Mouse (Mus musculus) forebrain, embryonic 14.5 days (tissue): Measurements from ENCODE around the gene Sirt7. TPM values are rescaled to one million over a fixed set of nuclear protein-coding genes. Genes with fewer than 3 reads are reported as not detected.
"Not testable (repeated sequence)": the region's sequence is repeated elsewhere in the genome, so short reads cannot be mapped to it uniquely, and the experiment has no call there.

Source experiments
- ATAC-seq: fragments of 200-750 bp; cut with Nextera tagmentation; 2 replicates; pipeline ENCODE4 v1.8.0; 2017; ENCODE audit warnings: mild to moderate bottlenecking, moderate library complexity
- DNase-seq: peaks from one replicate; pipeline ENCODE4 v3.0.0-alpha.2; 2015; ENCODE audit warnings: low spot score
- H3K27ac ChIP-seq: fragments of 300-500 bp; sonication (generic); 2 replicates; pipeline ENCODE4 v1.5.1; 2014; ENCODE audit warnings: low read depth, mild to moderate bottlenecking, control low read depth, low read length, moderate library complexity
- H3K27me3 ChIP-seq: fragments of 300-500 bp; sonication (generic); replicated peaks from 2 replicates; pipeline ENCODE4 v1.6.1; 2014; ENCODE audit warnings: low read length, control low read depth, mixed read lengths; ENCODE audit not compliant: control insufficient read depth, insufficient read depth
- H3K36me3 ChIP-seq: fragments of 300-500 bp; sonication (generic); 2 replicates; pipeline ENCODE4 v1.6.1; 2014; ENCODE audit warnings: low read length, control low read depth; ENCODE audit not compliant: control insufficient read depth, insufficient read depth
- H3K4me1 ChIP-seq: fragments of 300-500 bp; sonication (generic); 2 replicates; pipeline ENCODE4 v1.6.1; 2014; ENCODE audit warnings: antibody characterized with exemption, low read length, control low read depth; ENCODE audit not compliant: control insufficient read depth, insufficient read depth
- H3K4me2 ChIP-seq: fragments of 300-500 bp; sonication (generic); 2 replicates; pipeline ENCODE4 v1.6.1; 2014; ENCODE audit warnings: mild to moderate bottlenecking, control low read depth, low read length
- H3K4me3 ChIP-seq: fragments of 300-500 bp; sonication (generic); 2 replicates; pipeline ENCODE4 v1.5.1; 2014; ENCODE audit warnings: low read depth, low read length, control low read depth
- H3K9ac ChIP-seq: fragments of 300-500 bp; sonication (generic); 2 replicates; pipeline ENCODE4 v1.6.1; 2014; ENCODE audit warnings: mild to moderate bottlenecking, low read length, control low read depth, moderate library complexity
- H3K9me3 ChIP-seq: fragments of 300-500 bp; sonication (generic); replicated peaks from 2 replicates; pipeline ENCODE4 v1.6.1; 2016; ENCODE audit warnings: low read length, control low read depth, mixed read lengths; ENCODE audit not compliant: control insufficient read depth
- WGBS: fragments of 180-500 bp; shearing (Covaris S2); extraction: QIAGEN DNeasy Blood & Tissue Kit; methylation state at CpG from one replicate; pipeline ENCODE4 v1.1.7; 2014; 5-methylcytosine and 5-hydroxymethylcytosine counted together
- polyA plus RNA-seq: library from polyadenylated mRNA; unstranded; fragments of >200 nt; fragmentation: Nextera tagmentation; extraction: Ambion mirVana; gene quantifications from 2 replicates; pipeline ENCODE4 v1.2.1, GENCODE M21; 2014

Gene Sirt7
- polyA plus RNA-seq, 1 experiment from 2014 or later, result 30.4 TPM

GRCm38 (mm10) chr11:120603545-120603944 is 21.5 kb downstream of the Sirt7 start:
- ATAC-seq (no peak), DNase-seq (no peak)
- Histone ChIP-seq H3K9ac (no peak overlapping the region), H3K27me3 (0 out of 2 replicates have a peak, but pooled peaks cover 2% of the 10 kb centered on the region), H3K9me3 (no peaks in the 10 kb centered on the region), H3K4me1 (peaks cover 13% of the 10 kb centered on the region; the same call in 1 of the 2 replicates), H3K4me2 (no peak overlapping the region), H3K27ac (no peak overlapping the region), H3K4me3 (no peak overlapping the region), H3K36me3 (peaks cover 58% of the 10 kb centered on the region)
- WGBS, result 88% methylated on average over 2 of the region's 2 CpGs

DNA sequence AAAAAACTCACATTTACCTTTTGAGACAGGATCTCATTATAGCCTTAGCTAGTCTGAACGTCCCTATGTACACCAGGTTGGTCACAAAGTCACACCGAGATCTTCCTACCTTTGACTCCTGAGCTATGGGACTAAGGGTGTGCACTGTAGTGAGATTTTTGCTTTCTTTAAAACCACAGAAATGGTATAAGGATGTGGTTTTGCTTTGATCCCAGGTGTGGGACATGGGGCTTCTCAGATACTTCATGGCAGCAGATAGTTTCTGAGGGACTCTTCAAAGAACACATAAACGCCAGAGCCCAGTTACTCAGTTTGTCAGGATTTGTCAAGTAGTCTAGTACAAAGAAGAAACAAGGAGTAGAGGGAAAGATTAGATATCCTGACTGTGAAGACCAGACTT is 24.3 kb downstream of the Sirt7 start:
- ATAC-seq, result no peak
- WGBS, result 99% methylated on average over 3 of the region's 3 CpGs
- H3K36me3 ChIP-seq, result peaks cover 60% of the 10 kb centered on the region

GRCm38 (mm10) chr11:120598990-120599549 is 26.0 kb downstream of the Sirt7 start:
- 49% methylated on average over 17 of the region's 17 CpGs for WGBS
- Histone ChIP-seq H3K36me3 (peaks cover 58% of the 10 kb centered on the region), H3K27ac (peak overlapping the region; percentile 85; the same call in 1 of the 2 replicates), H3K9me3 (no peaks in the 10 kb centered on the region), H3K9ac (peak overlapping the region; percentile 98), H3K27me3 (no peaks in the 10 kb centered on the region), H3K4me3 (peak overlapping the region; percentile 97), H3K4me1 (peaks cover 16% of the 10 kb centered on the region), H3K4me2 (peak overlapping the region; percentile 87)
- no peak for DNase-seq
- ATAC-seq, result no peak

More for the DNA sequence above, 24.3 kb downstream of the Sirt7 start:
- Histone ChIP-seq H3K4me3 (no peak overlapping the region), H3K9ac (no peak overlapping the region), H3K4me1 (peaks cover 16% of the 10 kb centered on the region), H3K27me3 (no peaks in the 10 kb centered on the region), H3K27ac (no peak overlapping the region), H3K4me2 (no peak overlapping the region), H3K9me3 (no peaks in the 10 kb centered on the region)
- DNase-seq, result no peak

DNA sequence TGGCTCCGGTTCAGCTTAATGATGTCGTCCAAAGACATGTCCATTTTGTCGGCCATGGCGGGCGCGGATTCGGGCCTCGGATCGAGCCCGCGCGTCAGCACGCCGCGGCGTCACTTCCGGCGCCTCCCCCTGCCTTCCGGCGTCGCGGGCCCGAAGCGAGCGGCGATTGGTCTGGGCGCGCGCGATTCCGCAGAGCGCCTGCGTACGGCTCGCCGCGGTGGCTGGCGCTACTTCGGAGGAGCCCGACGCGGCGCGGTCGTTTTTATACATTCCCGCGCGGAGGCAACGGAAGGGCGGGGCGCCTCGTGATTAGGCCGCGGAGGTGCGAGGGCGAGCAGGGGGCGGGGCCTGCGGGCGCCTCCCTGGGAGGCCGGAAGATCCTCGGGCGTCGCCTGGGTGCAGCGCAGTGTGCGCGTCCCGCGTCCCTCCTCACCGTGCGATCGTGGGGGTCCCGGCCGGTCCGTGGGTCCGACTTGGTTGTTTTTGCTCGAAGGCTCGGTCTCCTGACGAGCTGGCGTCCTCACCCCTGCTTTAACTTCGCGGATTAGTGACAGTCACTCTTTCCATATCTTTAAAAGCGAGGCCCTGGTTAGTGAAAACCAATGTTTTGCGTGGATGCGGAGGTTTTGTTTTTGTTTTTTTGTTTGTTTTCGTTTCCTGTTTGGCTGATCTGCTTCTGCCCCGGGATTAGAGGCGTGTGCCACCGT is 26.6 kb downstream of the Sirt7 start, which contains the start of the genes Alyref and Anapc11:
TSS of gene Alyref (minus strand) at position 83 of the 707 bp plus-strand sequence.
TSS of gene Anapc11 (plus strand) at position 139 of the 707 bp plus-strand sequence.
- Histone ChIP-seq H3K4me3 (peak within 1 kb of the TSS; percentile 97), H3K27me3 (no peaks in the 10 kb centered on the region), H3K27ac (peak within 1 kb of the TSS; percentile 86), H3K9ac (peak within 1 kb of the TSS; percentile 98), H3K4me1 (peaks cover 16% of the 10 kb centered on the region), H3K36me3 (peaks cover 58% of the 10 kb centered on the region), H3K4me2 (peak within 1 kb of the TSS; percentile 87), H3K9me3 (no peaks in the 10 kb centered on the region)
- ATAC-seq (peak; percentile 99), DNase-seq (peak; percentile 98)
- WGBS, result under 1% methylated on average over 88 of the region's 88 CpGs

DNA sequence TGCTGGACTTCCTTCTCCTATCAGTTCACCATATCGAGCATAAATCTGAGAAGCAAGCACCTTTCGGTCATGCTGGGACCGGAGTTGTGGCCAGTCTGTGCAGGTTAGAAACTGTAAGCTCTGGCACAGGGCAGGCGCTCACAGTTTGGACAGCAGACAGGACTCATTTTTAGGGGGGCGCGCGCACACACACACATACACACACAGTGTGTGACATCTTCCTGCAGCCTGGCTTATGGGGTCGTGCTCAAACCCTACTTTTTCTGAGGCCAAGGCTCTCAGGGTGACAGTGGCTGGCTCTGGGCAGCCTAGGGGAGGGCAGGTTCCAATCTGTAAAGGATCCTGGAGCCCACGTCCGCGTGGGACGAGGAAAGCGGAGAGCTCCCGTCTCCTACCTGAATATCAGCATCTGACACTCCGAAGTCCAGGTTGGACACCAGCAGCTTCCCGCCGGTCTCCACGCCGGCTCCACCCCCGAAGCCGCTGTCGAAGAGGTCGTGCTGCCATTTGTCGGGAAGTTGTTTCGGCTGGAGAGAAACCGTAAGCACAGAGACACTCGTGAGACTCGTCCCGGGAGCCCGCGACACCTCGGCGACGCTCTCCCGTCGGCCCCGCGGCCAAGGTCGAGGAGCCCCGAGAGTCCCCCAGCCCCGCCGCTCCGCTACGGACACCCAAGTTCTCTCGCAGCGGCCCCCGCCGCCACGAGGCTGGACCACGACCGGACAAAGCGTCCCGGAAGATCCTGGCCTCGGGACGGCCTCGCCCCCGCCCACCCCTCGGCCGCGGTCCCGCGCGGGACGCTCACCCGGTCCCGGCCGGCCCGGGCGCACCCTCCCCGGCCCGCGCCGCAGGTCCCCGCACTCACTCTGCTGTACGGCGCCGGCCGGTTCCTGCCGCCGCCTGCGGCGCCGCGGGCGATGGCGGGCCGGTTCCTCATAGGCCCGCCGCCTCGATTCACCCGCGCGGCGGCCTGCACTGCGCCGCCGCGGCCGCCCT is 27.5 kb downstream of the Sirt7 start:
- peak overlapping the region; percentile 97 for H3K4me3 ChIP-seq
- peak overlapping the region; percentile 98 for H3K9ac ChIP-seq
- ATAC-seq, result peak; percentile 65
- H3K4me2 ChIP-seq, result peak overlapping the region; percentile 72
- H3K9me3 ChIP-seq, result no peaks in the 10 kb centered on the region
- DNase-seq, result no peak
- peaks cover 58% of the 10 kb centered on the region for H3K36me3 ChIP-seq
- no peaks in the 10 kb centered on the region for H3K27me3 ChIP-seq
- H3K4me1 ChIP-seq, result peaks cover 16% of the 10 kb centered on the region
- WGBS, result 6% methylated on average over 77 of the region's 99 CpGs
- H3K27ac ChIP-seq, result peak overlapping the region; percentile 86

GRCm38 (mm10) chr11:120588531-120588930 is 36.5 kb downstream of the Sirt7 start:
- no peak for ATAC-seq
- Histone ChIP-seq H3K27ac (no peak overlapping the region), H3K27me3 (no peaks in the 10 kb centered on the region), H3K4me3 (no peak overlapping the region), H3K4me2 (no peak overlapping the region), H3K9me3 (no peaks in the 10 kb centered on the region), H3K36me3 (peaks cover 89% of the 10 kb centered on the region), H3K9ac (no peak overlapping the region), H3K4me1 (no peaks in the 10 kb centered on the region)
- WGBS, result 97% methylated on average over 6 of the region's 6 CpGs
- DNase-seq, result no peak

DNA sequence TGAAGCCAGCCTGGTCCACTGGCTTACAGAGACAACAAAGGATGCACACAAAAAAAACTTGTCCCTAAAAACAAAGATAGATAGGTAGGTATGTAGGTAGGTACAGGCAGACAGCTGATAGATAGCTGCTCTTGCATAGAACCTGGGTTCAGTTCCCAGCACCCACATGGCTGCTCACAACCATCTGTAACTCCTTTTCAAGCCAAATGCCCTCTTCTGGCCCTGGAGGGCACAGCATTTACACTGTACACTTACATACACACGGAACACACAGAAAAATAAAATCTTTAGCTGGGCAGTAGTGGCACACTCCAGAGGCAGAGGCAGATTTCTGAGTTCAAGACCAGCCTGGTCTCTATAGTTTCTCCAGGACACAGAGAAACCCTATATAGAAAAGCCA is 41.1 kb downstream of the Sirt7 start:
- WGBS, result 97% methylated on average over 1 of the region's 1 CpGs
- Histone ChIP-seq H3K9ac (no peak overlapping the region), H3K4me3 (no peak overlapping the region), H3K27me3 (no peaks in the 10 kb centered on the region), H3K27ac (no peak overlapping the region), H3K9me3 (no peaks in the 10 kb centered on the region), H3K36me3 (peaks cover 55% of the 10 kb centered on the region), H3K4me2 (no peak overlapping the region), H3K4me1 (peaks cover 10% of the 10 kb centered on the region)
- no peak for DNase-seq
- ATAC-seq, result no peak

GRCm38 (mm10) chr11:120582982-120583293 is 42.1 kb downstream of the Sirt7 start:
- not testable (repeated sequence) for H3K27me3 ChIP-seq, H3K27ac ChIP-seq, H3K4me2 ChIP-seq, H3K9me3 ChIP-seq, H3K4me1 ChIP-seq, H3K9ac ChIP-seq, ATAC-seq, DNase-seq, H3K4me3 ChIP-seq
- 92% methylated on average over 2 of the region's 2 CpGs for WGBS
- H3K36me3 ChIP-seq, result peaks cover 55% of the 10 kb centered on the region
